Mouse (Mus musculus) large intestine, adult 2 months (tissue): ENCODE measurements around the gene Gnpnat1. TPM values are rescaled to one million over a fixed set of nuclear protein-coding genes. Genes with fewer than 3 reads are reported as not detected.
"Not testable (repeated sequence)": the region's sequence is repeated elsewhere in the genome, so short reads cannot be mapped to it uniquely, and the experiment has no call there.

Source experiments
- DNase-seq: peaks from one replicate; pipeline ENCODE4 v3.0.0-alpha.2; 2012; ENCODE audit warnings: low read depth, low spot score
- WGBS: fragments of 180-500 bp; shearing (Covaris S2); methylation state at CpG from one replicate; pipeline ENCODE4 v1.1.7; 2018; 5-methylcytosine and 5-hydroxymethylcytosine counted together
- polyA plus RNA-seq: library from polyadenylated mRNA; depleted of rRNA; stranded (reverse); fragments of >200 nt; gene quantifications from 2 replicates; pipeline ENCODE4 v1.2.3, GENCODE M21; 2012; rRNA removed

Gnpnat1 gene
- polyA plus RNA-seq, result 10.1 and 10.2 TPM in 2 replicates

DNA sequence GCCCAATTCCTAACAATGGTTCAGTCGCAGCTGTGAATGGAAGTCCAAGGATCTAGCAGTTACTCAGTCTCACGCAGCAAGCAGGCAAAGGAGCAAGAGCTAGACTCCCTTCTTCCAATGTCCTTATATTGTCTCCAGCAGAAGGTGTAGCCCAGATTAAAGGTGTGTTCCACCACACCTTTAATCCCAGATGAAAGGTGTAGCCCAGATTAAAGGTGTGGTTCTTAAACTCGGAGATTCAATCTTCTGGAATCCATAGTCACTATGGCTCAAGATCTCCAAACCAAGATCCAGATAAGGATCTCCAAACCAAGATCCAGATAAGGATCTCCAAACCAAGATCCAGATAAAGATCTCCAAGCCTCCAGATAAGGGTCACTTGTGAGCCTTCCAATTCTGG is at the start of gene Gnpnat1:
Gene Gnpnat1 (minus strand): TSS at position 101 of the 400 bp plus-strand sequence.
- WGBS, result 78% methylated on average over 2 of the region's 3 CpGs
- DNase-seq, result not testable (repeated sequence)

DNA sequence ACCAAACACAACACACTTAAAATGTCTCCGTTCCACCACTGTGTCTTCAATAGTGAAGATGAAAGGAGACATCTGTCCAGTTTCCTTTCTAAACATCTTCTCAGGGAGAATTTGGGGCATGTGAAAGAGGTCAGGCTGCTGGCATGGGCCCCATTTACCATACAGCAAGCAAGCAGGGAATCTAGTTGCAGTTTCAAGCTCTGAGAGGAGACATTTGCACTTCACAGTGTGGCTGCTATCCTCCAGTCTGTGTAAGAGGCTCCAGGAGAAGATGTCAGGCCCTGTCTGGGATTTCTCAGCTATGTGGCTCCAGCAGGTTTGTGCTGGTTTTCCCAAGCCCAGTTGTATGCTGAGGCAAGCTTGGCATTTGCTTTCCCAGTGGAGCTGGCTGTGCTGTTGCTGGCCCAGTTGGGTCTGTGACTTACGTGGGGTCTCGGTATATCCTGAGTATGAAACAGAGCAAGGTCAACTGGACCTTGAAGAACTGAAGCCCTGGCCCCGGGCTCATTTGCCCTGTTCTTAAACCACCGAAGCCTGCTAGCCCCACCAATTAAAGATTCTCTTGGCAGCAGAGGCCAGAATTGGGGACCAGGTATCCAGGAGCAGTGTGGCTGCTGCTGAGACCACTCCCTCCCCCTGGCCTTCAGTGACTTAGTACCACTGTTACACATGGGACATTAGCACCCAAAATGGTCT is 49.0 kb upstream of the Gnpnat1 start:
- 62% methylated on average over 5 of the region's 5 CpGs for WGBS
- DNase-seq, result no peak

DNA sequence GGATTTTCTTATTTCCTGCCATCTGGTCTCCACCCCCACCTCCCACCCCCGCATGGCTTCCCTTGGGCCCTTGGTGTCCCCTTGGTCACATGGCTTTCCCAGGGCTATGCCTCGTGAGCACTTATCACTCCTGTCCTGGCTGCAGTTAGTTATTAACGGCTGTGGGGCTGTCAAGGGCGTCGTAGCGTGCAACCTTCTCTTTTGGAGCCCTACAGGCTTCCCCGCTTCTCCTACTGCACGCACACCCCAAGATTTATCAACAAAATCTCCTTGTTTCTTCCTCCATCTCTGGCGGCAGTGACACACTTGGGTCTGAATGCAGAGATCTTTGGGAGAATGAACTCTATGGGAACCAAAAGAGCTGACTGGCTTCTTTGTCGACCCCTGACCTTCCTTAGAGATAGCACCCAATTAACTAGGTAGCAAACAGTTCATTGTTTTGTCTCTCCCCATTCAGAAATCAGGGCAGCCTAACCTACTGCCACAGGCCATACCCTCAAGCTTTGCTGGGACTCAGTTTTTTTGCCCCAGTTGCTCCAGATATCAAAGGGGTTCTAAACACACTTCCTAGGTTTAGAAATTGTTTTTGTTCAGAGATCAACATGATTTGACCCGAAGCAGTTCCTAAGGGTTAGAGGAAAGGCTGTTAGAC is 48.3 kb upstream of the Gnpnat1 start:
- DNase-seq, result no peak
- WGBS, result 19% methylated on average over 11 of the region's 11 CpGs

DNA sequence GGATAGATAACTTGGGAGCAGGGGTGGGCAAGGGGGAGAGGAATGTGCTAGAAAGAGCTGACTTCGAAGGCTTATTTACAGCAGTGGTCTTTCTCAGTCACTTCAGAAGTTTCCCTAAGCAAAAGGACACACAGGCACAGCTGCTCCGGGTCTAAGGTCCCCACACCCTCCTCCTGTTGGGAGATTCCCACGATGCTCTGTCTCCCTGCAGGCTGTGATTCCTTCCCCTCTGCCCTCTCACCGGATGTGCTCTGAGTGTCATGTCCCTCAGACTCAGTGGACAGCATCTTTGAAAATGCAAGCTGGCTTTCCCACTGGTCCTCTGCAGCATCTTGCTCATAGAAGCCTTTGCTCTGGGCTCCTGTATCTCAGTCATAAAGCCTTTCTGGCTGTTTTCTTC is 47.4 kb upstream of the Gnpnat1 start:
- WGBS, result 36% methylated on average over 4 of the region's 4 CpGs
- no peak for DNase-seq

DNA sequence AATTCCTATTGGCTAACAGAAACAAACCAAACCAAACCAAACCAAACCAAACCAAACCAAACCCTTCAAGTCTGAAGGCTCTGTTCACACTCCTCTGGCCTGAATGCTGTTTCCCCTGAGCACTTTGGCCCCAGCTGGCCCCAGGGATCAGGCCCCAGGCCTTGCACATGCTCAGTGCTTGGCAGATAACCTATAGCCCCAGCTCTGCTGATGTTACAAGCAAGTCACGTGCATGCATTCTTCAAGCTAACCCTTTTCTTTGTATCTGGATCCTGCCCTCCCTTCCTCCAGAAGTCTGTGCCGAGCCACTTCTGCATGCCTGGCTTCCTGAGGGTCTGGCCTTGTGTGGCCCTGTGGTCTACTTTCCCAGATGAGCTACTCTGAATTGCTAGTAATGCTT is 46.4 kb upstream of the Gnpnat1 start:
- 77% methylated on average over 2 of the region's 2 CpGs for WGBS
- DNase-seq, result no peak

DNA sequence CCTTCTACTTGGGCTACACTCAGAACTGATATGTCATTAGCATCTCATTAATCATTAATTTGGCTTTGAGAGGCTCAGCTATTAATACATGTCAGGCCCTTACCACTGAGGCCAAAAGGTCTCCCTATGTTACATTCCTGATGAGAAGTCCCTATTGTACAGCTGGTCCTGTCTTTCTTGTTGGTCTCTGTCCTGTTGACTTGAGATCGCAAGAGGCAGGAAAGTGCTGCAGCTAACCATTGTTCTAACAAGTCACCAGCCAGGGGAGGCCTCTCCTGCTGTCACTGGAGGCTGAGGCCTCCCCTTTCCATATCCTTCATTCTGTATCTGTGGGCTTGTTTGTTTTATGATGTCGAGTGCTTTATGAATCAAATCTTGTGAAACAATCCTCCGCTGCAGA is 42.1 kb upstream of the Gnpnat1 start:
- 73% methylated on average over 3 of the region's 3 CpGs for WGBS
- DNase-seq, result no peak

DNA sequence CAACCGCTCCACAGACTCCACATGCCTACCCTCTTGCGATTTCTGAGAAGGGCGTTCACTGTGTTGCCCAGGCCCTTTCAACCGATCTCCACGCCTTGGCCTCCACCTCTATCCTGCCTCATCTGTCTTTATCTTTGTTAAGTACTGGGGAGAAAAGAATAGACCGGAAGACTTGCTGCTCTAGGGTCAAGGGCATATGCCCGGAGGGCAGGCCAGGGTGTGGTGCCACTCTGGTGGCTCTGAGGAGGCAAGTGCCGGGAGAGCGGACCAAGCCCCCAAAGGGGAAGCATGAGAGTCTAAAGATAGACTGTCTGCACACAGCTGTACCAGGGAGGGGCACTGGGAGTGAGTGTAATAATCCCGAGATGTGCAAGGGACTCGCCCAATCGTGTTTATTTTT is 40.7 kb upstream of the Gnpnat1 start:
- WGBS, result 44% methylated on average over 12 of the region's 12 CpGs
- no peak for DNase-seq

DNA sequence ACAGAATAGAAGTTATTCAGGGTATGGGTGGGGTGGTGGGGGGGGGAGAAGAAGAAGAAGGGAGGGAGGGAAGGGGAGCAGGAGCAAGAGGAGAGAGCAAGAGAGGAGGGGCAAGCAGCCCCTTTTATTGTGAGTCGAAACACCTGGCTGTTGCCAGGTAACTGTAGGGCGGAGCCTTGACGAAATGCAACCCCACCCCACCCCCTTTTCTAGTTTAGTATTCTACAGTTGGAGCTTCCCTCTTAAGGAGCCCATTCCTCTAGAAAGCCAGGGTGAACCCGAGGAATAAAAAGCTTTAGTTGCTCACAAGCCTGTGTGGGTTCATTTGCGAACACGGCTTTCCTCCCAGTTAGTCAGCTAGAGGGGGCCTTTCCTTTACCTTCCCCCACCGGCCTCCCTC is 40.2 kb upstream of the Gnpnat1 start:
- 59% methylated on average over 7 of the region's 7 CpGs for WGBS

DNA sequence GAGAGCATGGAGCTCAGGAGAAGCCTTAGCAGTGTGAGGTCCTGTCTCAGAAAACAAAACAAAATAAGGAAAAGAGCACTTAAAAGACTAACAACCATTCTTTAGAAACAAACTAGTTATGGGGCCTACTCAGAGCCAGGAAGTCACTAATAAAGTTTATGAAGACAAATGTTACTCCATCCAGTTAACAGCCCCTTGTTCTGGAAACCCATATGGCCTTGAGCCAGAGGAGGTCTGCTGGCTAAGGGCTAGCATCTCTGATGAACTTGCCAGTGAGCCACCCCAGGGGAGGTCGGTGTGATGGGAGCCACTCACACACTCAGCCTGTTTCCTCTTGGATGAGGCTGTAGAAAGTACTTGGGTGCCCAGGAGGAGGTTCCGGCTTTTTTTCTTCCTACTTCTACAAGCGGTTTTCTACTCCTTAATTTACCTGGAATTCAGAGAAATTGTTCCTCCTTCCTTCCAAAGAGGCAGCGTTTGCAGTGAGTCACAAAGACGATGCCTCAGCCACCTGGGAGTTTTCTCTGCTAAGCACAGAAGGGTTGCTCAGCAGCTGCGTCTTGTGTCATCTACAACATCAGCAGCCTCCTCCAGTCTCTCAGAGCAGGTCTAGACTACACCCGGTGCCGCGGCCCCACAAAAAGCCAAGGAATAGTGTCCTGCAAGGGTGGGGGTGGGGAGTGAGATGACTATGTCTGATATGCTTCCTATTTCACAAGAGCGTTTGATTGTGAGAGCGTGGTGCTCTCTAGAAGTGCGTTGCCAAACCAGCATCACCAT is 38.3 kb upstream of the Gnpnat1 start:
- no peak for DNase-seq
- 48% methylated on average over 12 of the region's 12 CpGs for WGBS

More for the DNA sequence above, 40.2 kb upstream of the Gnpnat1 start:
- no peak for DNase-seq

DNA sequence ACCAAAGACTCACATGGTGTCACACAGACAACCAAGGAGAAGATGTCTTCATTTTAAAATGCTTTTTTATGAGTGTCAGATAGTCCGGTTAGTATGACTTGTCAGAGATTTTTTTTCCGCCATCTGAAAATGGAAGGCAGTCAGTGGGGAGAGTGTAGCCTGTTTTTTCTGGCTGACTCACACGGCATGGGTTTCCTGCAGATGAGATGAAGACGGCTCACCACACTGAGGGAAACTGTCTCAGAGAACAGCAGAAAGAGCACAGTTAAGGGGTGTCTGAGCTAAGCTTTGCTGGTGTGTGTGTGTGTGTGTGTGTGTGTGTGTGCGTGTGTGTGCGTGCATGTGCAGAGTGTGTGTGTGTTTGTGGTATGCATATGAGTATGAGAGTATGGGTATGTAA is 36.6 kb upstream of the Gnpnat1 start:
- DNase-seq, result no peak
- WGBS, result 77% methylated on average over 6 of the region's 6 CpGs

DNA sequence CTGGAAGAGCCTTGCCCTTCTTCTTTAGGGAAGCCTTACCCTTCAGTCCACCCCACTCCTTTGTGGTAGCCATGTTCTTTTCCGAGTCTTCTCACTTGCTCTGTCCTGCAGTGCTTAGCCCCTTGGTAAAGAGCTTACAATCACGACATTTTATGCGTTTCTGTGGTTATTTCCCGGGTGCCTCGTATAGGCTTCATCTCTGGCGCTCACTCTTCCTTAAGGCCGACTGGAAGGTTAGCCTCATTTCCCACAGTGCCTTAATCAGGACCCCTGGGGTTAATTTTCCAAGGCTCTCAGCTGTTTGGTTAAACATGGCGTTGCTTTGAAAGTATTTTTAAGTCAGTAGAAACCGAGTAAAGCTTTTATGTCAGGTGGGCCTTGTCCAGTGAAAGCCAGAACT is 34.7 kb upstream of the Gnpnat1 start:
- WGBS, result 85% methylated on average over 9 of the region's 9 CpGs
- DNase-seq, result no peak

DNA sequence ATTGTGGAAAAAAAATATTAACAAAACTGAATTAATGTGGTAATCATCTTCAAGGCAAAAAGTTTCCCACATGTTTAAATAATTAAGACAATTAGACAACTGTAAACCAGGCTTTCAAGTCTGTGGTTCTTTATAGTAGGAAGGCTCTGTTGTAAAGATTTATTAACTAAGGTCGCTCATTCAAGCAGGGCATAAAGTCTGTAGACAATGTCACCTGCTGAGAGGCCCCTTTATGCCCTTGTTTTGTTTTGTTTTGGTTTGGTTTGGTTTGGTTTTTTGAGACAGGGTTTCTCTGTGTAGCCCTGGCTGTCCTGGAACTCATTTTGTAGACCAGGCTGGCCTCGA is 34.2 kb upstream of the Gnpnat1 start:
- DNase-seq, result no peak
- 75% methylated on average over 2 of the region's 2 CpGs for WGBS

DNA sequence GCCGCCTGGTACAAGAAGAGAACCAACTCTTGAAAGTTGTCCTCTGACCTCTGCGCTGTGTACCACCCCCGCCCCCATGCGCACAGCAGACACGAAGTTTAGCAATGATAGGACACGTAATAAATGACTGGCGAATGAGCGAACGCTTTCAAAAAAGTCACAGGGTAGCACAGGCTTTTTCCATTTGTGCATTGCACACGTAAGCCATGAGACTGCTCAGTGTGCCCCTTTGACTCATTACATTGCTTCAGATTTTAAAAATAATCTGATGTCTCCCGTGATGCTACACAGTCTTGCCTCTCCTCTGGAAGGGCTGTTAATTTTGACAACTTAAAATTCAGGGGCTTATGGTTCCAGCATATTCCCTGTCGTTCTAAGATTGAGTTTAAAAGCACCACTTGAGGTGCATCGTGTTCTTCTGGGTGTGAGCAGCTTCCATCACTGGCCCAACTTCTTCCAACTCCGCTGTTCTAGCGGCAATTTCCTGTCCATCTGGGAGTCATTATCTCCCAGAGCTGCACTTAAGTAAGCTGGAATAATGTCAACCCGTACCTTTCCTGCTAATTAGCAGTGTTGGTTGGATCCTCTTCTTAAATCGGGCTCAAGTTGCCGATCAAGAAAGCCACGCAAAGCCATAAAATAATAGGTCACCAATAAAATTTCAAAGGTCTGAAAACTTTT is 33.7 kb upstream of the Gnpnat1 start:
- WGBS, result 68% methylated on average over 19 of the region's 19 CpGs
- no peak for DNase-seq

DNA sequence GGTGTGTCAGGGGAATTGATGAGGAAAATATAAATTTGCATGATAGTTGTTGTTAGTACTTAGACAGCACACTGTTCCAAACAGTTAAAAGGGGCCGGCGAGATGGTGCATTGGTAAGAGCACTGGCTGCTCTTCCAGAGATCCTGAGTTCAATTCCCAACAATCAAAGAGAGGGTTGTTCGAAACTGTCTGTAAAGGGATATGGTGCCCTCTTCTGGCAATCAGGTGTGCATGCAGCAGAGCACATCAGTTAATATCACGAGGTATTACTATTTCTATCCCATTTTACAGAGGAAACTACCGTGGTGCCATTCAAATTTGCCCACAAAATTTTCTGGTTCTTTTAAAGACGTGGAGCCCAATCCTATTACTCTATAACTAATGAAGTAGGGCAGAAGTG is 29.5 kb upstream of the Gnpnat1 start:
- DNase-seq, result no peak
- WGBS, result 63% methylated on average over 6 of the region's 6 CpGs

DNA sequence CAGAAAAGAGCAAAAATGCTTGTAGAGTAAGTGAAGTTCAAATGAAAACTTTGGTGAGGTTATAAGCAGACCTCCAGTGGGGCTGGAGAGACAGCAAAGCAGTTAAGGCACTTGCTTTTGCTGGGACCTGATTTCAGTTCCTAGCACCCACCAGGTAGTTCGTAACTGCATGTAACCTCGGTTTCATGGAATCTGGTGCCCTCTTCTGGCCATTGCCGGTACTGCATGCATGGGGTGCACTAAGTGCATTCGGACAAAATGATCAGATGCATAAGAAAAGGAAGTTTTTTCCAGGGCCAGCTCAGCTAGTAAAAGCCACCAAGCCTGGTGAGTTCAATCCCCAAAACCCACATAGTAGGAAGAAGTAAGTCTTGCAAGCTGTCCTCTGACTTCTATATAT is 27.3 kb upstream of the Gnpnat1 start:
- 75% methylated on average over 4 of the region's 4 CpGs for WGBS
- no peak for DNase-seq

DNA sequence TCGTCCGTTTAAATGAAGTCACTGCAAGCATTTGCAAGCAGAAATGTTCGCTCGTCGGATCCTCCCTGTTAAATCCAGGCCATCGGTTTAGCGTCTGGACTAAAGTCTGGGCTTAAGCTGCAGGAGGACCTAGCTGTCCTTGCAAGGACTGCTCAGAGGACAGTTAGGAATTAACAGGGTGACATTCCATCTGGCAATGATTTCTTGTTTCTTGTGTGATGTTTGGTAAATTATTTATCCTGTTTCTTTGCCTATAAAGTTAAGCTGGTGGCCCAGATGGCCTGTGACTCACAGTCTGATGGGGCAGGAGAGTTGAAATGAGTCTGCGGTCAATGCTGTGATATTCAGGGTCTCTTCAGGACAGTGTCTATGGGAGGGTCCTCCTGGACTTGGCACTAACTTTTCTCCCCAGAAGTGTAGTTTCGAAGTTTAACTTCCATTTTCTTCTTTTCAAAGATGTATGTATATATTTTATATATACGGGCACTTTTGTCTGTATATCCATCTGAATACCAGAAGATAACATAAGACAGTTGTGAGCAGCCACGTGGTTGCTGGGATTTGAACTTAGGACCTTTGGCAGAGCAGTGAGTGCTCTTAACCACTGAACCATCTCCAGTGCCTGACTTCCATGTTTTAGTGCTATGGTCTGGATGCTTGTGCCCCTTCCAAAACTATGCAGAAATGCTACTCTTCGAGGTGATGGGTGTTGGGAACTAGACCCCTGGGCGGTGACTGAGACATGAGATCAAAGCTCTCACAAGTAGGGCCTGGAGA is 25.5 kb upstream of the Gnpnat1 start:
- WGBS, result 66% methylated on average over 13 of the region's 13 CpGs
- no peak for DNase-seq

DNA sequence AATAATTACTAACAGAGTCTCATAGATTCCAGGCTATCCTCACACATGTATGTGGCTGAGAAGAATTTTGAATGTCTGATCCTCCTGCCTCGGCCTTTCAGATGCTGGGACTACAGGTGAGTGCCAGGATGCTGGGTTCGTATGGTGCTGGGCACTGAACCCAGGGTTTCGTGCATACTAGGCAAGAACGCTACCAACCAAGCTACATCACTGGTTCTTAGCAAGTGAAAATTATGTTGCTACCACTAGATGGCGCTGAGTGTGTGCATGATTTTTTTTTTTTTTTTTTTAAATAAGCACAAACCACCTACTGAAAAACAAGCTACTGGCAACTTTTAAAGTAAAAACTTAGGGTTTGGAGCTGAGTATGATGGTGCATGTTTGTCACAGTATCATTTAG is 18.5 kb upstream of the Gnpnat1 start:
- 3% methylated on average over 5 of the region's 5 CpGs for WGBS
- peak; percentile 21 for DNase-seq

DNA sequence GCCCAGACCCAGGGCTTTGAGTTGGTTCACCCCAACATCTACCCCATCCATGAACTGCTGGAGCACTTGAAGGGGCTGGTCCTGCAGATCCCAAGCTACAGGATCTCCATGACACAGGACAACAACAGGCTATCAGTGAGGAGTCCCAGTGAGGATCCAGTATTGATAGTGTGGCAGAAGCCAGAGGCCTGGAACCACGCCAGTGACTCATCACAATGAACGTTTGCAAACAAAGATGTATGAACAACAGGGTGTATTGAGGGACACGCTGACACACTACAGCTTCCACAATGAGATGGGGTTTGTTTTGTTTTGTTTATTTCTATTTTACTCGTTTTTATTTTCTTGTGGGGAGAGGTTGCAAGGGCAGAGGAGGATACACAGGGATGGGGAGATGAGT is 17.7 kb upstream of the Gnpnat1 start:
- no peak for DNase-seq
- 39% methylated on average over 4 of the region's 4 CpGs for WGBS

DNA sequence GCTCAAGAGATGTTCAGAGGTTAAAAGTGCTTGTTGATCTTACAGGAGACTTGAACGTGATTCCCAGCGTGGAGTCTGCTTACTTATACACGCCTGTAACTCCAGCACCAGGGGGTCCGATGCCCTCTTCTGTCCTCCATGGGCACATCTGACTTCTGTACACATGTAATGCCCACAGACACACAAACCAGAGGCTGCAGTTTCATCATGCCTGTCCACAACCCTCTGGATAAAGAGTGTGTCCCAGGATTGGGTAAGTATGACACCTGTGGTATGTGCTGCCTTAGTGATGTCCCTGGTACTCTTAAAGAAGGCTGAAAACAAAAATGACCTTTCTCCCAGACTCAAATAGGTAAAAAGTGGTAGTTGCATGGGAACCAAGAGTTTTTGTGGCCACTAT is 14.6 kb upstream of the Gnpnat1 start:
- DNase-seq, result no peak
- WGBS, result 77% methylated on average over 4 of the region's 4 CpGs

DNA sequence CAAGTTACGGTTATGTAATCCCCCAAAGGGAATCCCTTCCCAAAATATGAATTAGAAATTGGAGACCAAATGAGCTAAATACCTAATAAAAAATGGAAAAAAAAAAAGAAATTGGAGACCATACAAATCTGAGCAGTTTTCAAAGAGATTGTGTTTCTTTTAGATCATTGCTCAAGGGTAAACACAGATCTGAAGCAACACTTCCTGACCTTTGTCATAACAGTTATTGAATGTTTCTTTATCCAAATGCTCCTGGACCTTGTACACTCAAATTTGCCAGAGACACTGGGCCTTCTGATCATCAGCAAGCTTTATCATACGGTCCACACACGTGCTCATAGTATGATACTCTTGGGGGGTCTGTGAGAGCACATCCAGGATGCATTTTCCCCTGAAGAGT is 13.8 kb upstream of the Gnpnat1 start:
- DNase-seq, result no peak
- 52% methylated on average over 3 of the region's 3 CpGs for WGBS
